Mouse (Mus musculus): ENCODE data around the gene Klrb1f.

GRCm38 (mm10) chr6:129027451-129028248 lies 18.1 kb upstream of the Klrb1f start:
- TF ChIP-seq CTCF (IDR thresholded peaks at IDR 0.05; ENCODE audit: low read depth) (no peak), EP300 (IDR thresholded peaks at IDR 0.05; ENCODE audit: low read depth) (no peak)

All from heart, postnatal 0 days (tissue).